Mouse (Mus musculus): Measurements from ENCODE around the gene Atad1. TPM values are rescaled to one million over a fixed set of nuclear protein-coding genes. Genes with fewer than 3 reads are reported as not detected.
A peak's percentile ranks its signal among the peaks of the same experiment; 100 is the strongest.

Gene Atad1
- polyA plus RNA-seq, 1 experiment from 2014 or later = 68.7 TPM

DNA sequence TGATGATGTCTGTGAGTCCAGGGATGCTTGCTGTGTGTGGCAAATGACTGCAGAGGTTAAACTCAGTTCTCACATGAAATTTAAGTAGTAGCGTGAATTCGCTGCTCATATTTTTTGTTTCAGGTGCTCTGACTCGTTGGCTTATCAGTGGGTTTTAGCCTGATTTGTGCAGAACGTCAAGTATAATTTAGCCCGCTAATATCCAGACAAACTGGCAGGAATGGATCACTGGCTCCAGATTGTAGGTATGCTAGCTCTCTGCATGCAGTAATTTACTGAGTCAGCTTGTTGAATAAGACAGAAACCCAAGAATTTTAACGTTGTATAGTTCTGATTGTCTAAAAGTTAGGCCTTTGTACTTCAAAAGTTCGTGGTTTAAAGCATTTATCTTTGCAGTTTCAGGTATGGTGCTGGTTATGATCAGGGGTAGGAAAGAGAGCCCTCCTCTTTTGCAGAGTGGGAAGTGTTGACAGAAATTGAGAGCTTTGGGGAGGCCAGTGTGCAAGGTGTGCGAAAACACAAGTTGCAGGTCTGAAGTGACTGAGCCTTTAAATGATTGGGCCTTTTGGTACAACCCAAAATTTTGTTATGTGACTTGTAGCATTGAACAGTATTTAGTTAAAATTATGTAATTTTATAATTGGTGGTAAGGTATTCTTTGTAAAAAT, 19.9 kb upstream of the Atad1 start:
- no peak for ATAC-seq (ENCODE audit: insufficient read depth, low FRiP score)
- peak overlapping the region; percentile 74 for H3K4me3 ChIP-seq (replicated peaks; ENCODE audit: low read length)
- 2% methylated on average over 8 of the region's 8 CpGs for WGBS
- no peaks in the 10 kb centered on the region for H3K36me3 ChIP-seq (ENCODE audit: control insufficient read depth, insufficient read depth, low read length)
- no peak overlapping the region for H3K27ac ChIP-seq (ENCODE audit: low read length)
- H3K4me2 ChIP-seq (ENCODE audit: low read depth, low read length) = peak overlapping the region; percentile 96
- no peaks in the 10 kb centered on the region for H3K9me3 ChIP-seq (replicated peaks; ENCODE audit: control insufficient read depth, low read length)
- peaks cover 21% of the 10 kb centered on the region for H3K4me1 ChIP-seq (ENCODE audit: control insufficient read depth, insufficient read depth, low read length)
- no peaks in the 10 kb centered on the region; the same call in 1 of the 2 replicates for H3K27me3 ChIP-seq (ENCODE audit: control insufficient read depth, insufficient read depth, low read length)
- peak overlapping the region; percentile 100 for H3K9ac ChIP-seq (ENCODE audit: low read length)

GRCm38 (mm10) chr19:32758793-32759161, 19.2 kb upstream of the Atad1 start:
- under 1% methylated on average over 11 of the region's 11 CpGs for WGBS
- no peaks in the 10 kb centered on the region for H3K9me3 ChIP-seq (replicated peaks; ENCODE audit: control insufficient read depth, low read length)
- H3K27ac ChIP-seq (ENCODE audit: low read length) = peak overlapping the region; percentile 99
- H3K4me2 ChIP-seq (ENCODE audit: low read depth, low read length) = peak overlapping the region; percentile 96
- peak overlapping the region; percentile 100 for H3K9ac ChIP-seq (ENCODE audit: low read length)
- no peaks in the 10 kb centered on the region for H3K36me3 ChIP-seq (ENCODE audit: control insufficient read depth, insufficient read depth, low read length)
- peak overlapping the region; percentile 74 for H3K4me3 ChIP-seq (replicated peaks; ENCODE audit: low read length)
- no peaks in the 10 kb centered on the region; the same call in 1 of the 2 replicates for H3K27me3 ChIP-seq (ENCODE audit: control insufficient read depth, insufficient read depth, low read length)
- ATAC-seq (ENCODE audit: insufficient read depth, low FRiP score) = no peak
- peaks cover 21% of the 10 kb centered on the region for H3K4me1 ChIP-seq (ENCODE audit: control insufficient read depth, insufficient read depth, low read length)

GRCm38 (mm10) chr19:32757831-32758792, 18.5 kb upstream of the Atad1 start:
- WGBS = under 1% methylated on average over 54 of the region's 69 CpGs
- no peak for ATAC-seq (ENCODE audit: insufficient read depth, low FRiP score)

DNA sequence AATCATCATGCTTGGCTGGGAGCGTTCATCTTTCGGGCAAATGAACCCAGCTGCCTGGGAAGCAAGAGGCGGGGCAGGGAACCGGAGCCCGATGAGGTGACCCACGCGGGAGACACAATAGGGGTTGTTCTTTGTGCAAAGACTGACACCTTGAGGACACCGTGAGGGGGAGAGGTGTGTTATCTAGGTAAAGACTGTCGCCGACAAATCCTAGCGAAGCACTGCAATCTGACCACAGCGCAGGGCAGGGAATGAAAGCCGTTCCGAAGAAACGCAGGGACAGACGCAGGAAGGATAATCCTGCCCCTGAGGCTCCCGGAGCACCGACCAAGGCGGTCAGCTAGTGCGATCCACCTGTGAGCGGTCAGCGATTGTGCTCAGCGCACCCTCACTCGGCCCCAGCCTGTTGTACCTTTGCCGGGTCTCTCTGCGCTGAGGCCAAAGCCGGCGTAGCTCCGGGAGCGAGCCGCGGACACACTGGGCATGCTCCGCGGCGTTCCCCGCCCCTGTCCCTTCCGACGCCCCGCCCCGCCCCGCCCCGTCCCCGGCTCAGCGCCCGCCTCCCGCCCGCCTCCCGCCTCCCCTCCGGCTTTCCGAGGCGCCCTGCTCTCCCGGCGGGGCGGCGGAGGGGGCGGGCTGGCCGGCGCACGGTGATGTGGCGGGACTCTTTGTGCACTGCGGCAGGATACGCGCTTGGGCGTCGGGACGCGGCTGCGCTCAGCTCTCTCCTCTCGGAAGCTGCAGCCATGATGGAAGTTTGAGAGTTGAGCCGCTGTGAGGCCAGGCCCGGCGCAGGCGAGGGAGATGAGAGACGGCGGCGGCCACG, 17.5 kb upstream of the Atad1 start, which contains the start of gene Pten:
Gene Pten, plus strand, starts transcription at position 598 of the 826 bp plus-strand sequence.
- WGBS = 0% methylated on average over 70 of the region's 77 CpGs
- ATAC-seq (ENCODE audit: insufficient read depth, low FRiP score) = peak; percentile 91

More at GRCm38 (mm10) chr19:32757831-32758792, 18.5 kb upstream of the Atad1 start:
- Histone ChIP-seq H3K4me2 (ENCODE audit: low read depth, low read length) (peak overlapping the region; percentile 96), H3K4me1 (ENCODE audit: control insufficient read depth, insufficient read depth, low read length) (peaks cover 20% of the 10 kb centered on the region), H3K9me3 (replicated peaks; ENCODE audit: control insufficient read depth, low read length) (no peaks in the 10 kb centered on the region), H3K27ac (ENCODE audit: low read length) (peak overlapping the region; percentile 99), H3K36me3 (ENCODE audit: control insufficient read depth, insufficient read depth, low read length) (no peaks in the 10 kb centered on the region), H3K9ac (ENCODE audit: low read length) (peak overlapping the region; percentile 100), H3K27me3 (ENCODE audit: control insufficient read depth, insufficient read depth, low read length) (no peaks in the 10 kb centered on the region; the same call in 1 of the 2 replicates), H3K4me3 (replicated peaks; ENCODE audit: low read length) (peak overlapping the region; percentile 74)

GRCm38 (mm10) chr19:32756636-32756899, 17.0 kb upstream of the Atad1 start:
- Histone ChIP-seq H3K4me3 (replicated peaks; ENCODE audit: low read length) (peak overlapping the region; percentile 74), H3K36me3 (ENCODE audit: control insufficient read depth, insufficient read depth, low read length) (no peaks in the 10 kb centered on the region), H3K27ac (ENCODE audit: low read length) (peak overlapping the region; percentile 97), H3K4me2 (ENCODE audit: low read depth, low read length) (peak overlapping the region; percentile 92), H3K27me3 (ENCODE audit: control insufficient read depth, insufficient read depth, low read length) (no peaks in the 10 kb centered on the region; the same call in 1 of the 2 replicates), H3K4me1 (ENCODE audit: control insufficient read depth, insufficient read depth, low read length) (peaks cover 19% of the 10 kb centered on the region), H3K9me3 (replicated peaks; ENCODE audit: control insufficient read depth, low read length) (no peaks in the 10 kb centered on the region), H3K9ac (ENCODE audit: low read length) (peak overlapping the region; percentile 92)
- ATAC-seq (ENCODE audit: insufficient read depth, low FRiP score) = peak; percentile 15; the same call in 1 of the 2 replicates
- WGBS = under 1% methylated on average over 14 of the region's 14 CpGs

More for the DNA sequence above, 17.5 kb upstream of the Atad1 start, which contains the start of gene Pten:
- Histone ChIP-seq H3K4me1 (ENCODE audit: control insufficient read depth, insufficient read depth, low read length) (peaks cover 19% of the 10 kb centered on the region), H3K9me3 (replicated peaks; ENCODE audit: control insufficient read depth, low read length) (no peaks in the 10 kb centered on the region), H3K4me2 (ENCODE audit: low read depth, low read length) (peak within 1 kb of the TSS; percentile 96), H3K27ac (ENCODE audit: low read length) (peak within 1 kb of the TSS; percentile 99), H3K27me3 (ENCODE audit: control insufficient read depth, insufficient read depth, low read length) (no peaks in the 10 kb centered on the region; the same call in 1 of the 2 replicates), H3K9ac (ENCODE audit: low read length) (peak within 1 kb of the TSS; percentile 100), H3K4me3 (replicated peaks; ENCODE audit: low read length) (peak within 1 kb of the TSS; percentile 74), H3K36me3 (ENCODE audit: control insufficient read depth, insufficient read depth, low read length) (no peaks in the 10 kb centered on the region)

- Histone ChIP-seq H3K9ac (ENCODE audit: low read length) (peak overlapping the region; percentile 92), H3K27ac (ENCODE audit: low read length) (peak overlapping the region; percentile 97), H3K4me2 (ENCODE audit: low read depth, low read length) (peak overlapping the region; percentile 92), H3K9me3 (replicated peaks; ENCODE audit: control insufficient read depth, low read length) (no peaks in the 10 kb centered on the region), H3K36me3 (ENCODE audit: control insufficient read depth, insufficient read depth, low read length) (no peaks in the 10 kb centered on the region), H3K4me3 (replicated peaks; ENCODE audit: low read length) (peak overlapping the region; percentile 74), H3K27me3 (ENCODE audit: control insufficient read depth, insufficient read depth, low read length) (no peaks in the 10 kb centered on the region; the same call in 1 of the 2 replicates), H3K4me1 (ENCODE audit: control insufficient read depth, insufficient read depth, low read length) (peaks cover 17% of the 10 kb centered on the region)
- ATAC-seq (ENCODE audit: insufficient read depth, low FRiP score) = peak; percentile 77
- under 1% methylated on average over 53 of the region's 53 CpGs for WGBS
Measured at GRCm38 (mm10) chr19:32755792-32756635, 16.4 kb upstream of the Atad1 start.

- Histone ChIP-seq H3K36me3 (ENCODE audit: control insufficient read depth, insufficient read depth, low read length) (no peaks in the 10 kb centered on the region), H3K27me3 (ENCODE audit: control insufficient read depth, insufficient read depth, low read length) (no peaks in the 10 kb centered on the region; the same call in 1 of the 2 replicates), H3K4me1 (ENCODE audit: control insufficient read depth, insufficient read depth, low read length) (peaks cover 11% of the 10 kb centered on the region), H3K9ac (ENCODE audit: low read length) (peak overlapping the region; percentile 92), H3K4me3 (replicated peaks; ENCODE audit: low read length) (peak overlapping the region; percentile 74), H3K9me3 (replicated peaks; ENCODE audit: control insufficient read depth, low read length) (no peaks in the 10 kb centered on the region), H3K27ac (ENCODE audit: low read length) (peak overlapping the region; percentile 97; the same call in 1 of the 2 replicates), H3K4me2 (ENCODE audit: low read depth, low read length) (peak overlapping the region; percentile 92)
- 10% methylated on average over 12 of the region's 12 CpGs for WGBS
- ATAC-seq (ENCODE audit: insufficient read depth, low FRiP score) = no peak
Measured at GRCm38 (mm10) chr19:32755104-32755791, 15.7 kb upstream of the Atad1 start.
